Mouse (Mus musculus): ENCODE results near the gene 1700010B08Rik. TPM values are rescaled to one million over a fixed set of nuclear protein-coding genes. Genes with fewer than 3 reads are reported as not detected.

Gene 1700010B08Rik
- polyA plus RNA-seq, 1 experiment, result not detected

DNA sequence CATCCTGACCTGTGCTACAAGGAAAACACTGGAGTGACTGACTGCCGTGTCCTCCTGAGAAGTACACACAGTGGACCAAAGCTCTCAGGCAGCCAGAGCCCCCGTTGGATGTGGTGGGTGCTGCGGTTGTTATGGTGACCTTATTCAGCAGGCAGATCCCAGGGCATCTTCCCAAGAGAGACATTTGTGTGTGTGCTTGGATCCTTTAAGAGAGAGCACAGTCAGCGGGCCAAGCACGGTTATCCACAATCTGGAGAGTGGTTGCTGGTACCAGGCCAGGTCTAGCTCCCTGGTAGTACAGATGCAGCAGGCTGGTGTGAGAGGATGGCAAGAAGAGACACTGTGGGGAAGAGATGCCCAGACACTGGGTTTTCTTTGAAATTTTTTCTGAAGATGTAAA, 2.2 kb upstream of the 1700010B08Rik start:
- no peaks in the 10 kb centered on the region for H3K27me3 ChIP-seq (ENCODE audit: control insufficient read depth, insufficient read depth, low read length)
- no peak for DNase-seq (ENCODE audit: low read depth in 1 of 2, low spot score in 2 of 2)
- H3K27ac ChIP-seq (ENCODE audit: insufficient read depth, low read length), result no peak overlapping the region
- no peak overlapping the region for H3K4me3 ChIP-seq (ENCODE audit: extremely low read depth, insufficient read depth, insufficient read length)
- H3K4me1 ChIP-seq (ENCODE audit: control insufficient read depth, insufficient read depth, insufficient read length), result no peaks in the 10 kb centered on the region
- no peaks in the 10 kb centered on the region for H3K36me3 ChIP-seq (ENCODE audit: control insufficient read depth, insufficient read depth, low read length)
- TF ChIP-seq CTCF (IDR thresholded peaks at IDR 0.05; ENCODE audit: extremely low read depth, insufficient read depth, insufficient read length, insufficient replicate concordance), result no peak
- no peak for TF ChIP-seq POLR2A (IDR thresholded peaks at IDR 0.05; ENCODE audit: low read depth, low read length)
- WGBS, result 95% methylated on average over 5 of the region's 5 CpGs

DNA sequence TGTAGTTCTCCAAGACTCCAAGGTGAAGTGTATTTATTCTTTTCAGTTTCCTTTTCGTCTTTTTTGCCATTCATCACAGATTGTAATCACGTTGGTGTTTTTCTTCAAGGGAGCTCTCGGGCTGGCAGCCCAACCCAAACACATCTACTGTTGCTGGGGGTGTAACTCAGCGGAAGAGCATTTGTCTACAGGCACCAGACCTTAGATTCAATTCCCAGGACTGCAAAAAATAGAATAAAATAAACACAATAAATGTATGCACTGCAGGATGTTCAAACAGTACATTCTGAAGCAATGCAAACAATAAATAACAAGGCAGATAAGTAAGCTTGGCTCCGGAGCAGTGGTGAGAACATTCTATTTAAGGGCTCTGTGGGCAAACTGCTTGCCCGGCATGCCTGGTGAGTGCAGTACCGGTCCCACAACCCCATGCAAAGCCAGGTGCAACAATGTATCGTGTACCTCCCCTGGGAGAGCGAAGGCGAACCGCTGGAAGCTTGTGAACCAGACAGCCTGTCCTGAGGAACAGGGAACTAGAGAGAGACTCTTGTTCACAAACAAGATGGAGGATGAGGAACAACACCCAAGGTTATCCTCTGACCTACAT, 3.1 kb downstream of the 1700010B08Rik start:
- Histone ChIP-seq H3K27ac (ENCODE audit: insufficient read depth, low read length) (no peak overlapping the region), H3K27me3 (ENCODE audit: control insufficient read depth, insufficient read depth, low read length) (no peaks in the 10 kb centered on the region), H3K36me3 (ENCODE audit: control insufficient read depth, insufficient read depth, low read length) (no peaks in the 10 kb centered on the region), H3K4me3 (ENCODE audit: extremely low read depth, insufficient read depth, insufficient read length) (no peak overlapping the region), H3K4me1 (ENCODE audit: control insufficient read depth, insufficient read depth, insufficient read length) (no peaks in the 10 kb centered on the region)
- WGBS, result 56% methylated on average over 11 of the region's 11 CpGs
- peak in 1 of 2 experiments; percentile 29 for DNase-seq (ENCODE audit: low read depth in 1 of 2, low spot score in 2 of 2)
- no peak for TF ChIP-seq CTCF (IDR thresholded peaks at IDR 0.05; ENCODE audit: extremely low read depth, insufficient read depth, insufficient read length, insufficient replicate concordance)
- TF ChIP-seq POLR2A (IDR thresholded peaks at IDR 0.05; ENCODE audit: low read depth, low read length), result no peak

GRCm38 (mm10) chr2:173724382-173724781, 5.2 kb downstream of the 1700010B08Rik start:
- 79% methylated on average over 14 of the region's 14 CpGs for WGBS
- Histone ChIP-seq H3K27me3 (ENCODE audit: control insufficient read depth, insufficient read depth, low read length) (no peaks in the 10 kb centered on the region), H3K4me1 (ENCODE audit: control insufficient read depth, insufficient read depth, insufficient read length) (no peaks in the 10 kb centered on the region), H3K27ac (ENCODE audit: insufficient read depth, low read length) (no peak overlapping the region), H3K36me3 (ENCODE audit: control insufficient read depth, insufficient read depth, low read length) (no peaks in the 10 kb centered on the region), H3K4me3 (ENCODE audit: extremely low read depth, insufficient read depth, insufficient read length) (no peak overlapping the region)
- DNase-seq (ENCODE audit: low read depth in 1 of 2, low spot score in 2 of 2), result no peak
- TF ChIP-seq CTCF (IDR thresholded peaks at IDR 0.05; ENCODE audit: extremely low read depth, insufficient read depth, insufficient read length, insufficient replicate concordance), result no peak
- TF ChIP-seq POLR2A (IDR thresholded peaks at IDR 0.05; ENCODE audit: low read depth, low read length), result no peak

- no peak for DNase-seq (ENCODE audit: low read depth in 1 of 2, low spot score in 2 of 2)
- H3K27ac ChIP-seq (ENCODE audit: insufficient read depth, low read length), result no peak overlapping the region
- TF ChIP-seq POLR2A (IDR thresholded peaks at IDR 0.05; ENCODE audit: low read depth, low read length) (no peak), CTCF (IDR thresholded peaks at IDR 0.05; ENCODE audit: extremely low read depth, insufficient read depth, insufficient read length, insufficient replicate concordance) (no peak)
- H3K36me3 ChIP-seq (ENCODE audit: control insufficient read depth, insufficient read depth, low read length), result no peaks in the 10 kb centered on the region
- no peaks in the 10 kb centered on the region for H3K27me3 ChIP-seq (ENCODE audit: control insufficient read depth, insufficient read depth, low read length)
- no peak overlapping the region for H3K4me3 ChIP-seq (ENCODE audit: extremely low read depth, insufficient read depth, insufficient read length)
- H3K4me1 ChIP-seq (ENCODE audit: control insufficient read depth, insufficient read depth, insufficient read length), result no peaks in the 10 kb centered on the region
- 89% methylated on average over 15 of the region's 15 CpGs for WGBS
Measured at GRCm38 (mm10) chr2:173724940-173725807, 6.0 kb downstream of the 1700010B08Rik start.

DNA sequence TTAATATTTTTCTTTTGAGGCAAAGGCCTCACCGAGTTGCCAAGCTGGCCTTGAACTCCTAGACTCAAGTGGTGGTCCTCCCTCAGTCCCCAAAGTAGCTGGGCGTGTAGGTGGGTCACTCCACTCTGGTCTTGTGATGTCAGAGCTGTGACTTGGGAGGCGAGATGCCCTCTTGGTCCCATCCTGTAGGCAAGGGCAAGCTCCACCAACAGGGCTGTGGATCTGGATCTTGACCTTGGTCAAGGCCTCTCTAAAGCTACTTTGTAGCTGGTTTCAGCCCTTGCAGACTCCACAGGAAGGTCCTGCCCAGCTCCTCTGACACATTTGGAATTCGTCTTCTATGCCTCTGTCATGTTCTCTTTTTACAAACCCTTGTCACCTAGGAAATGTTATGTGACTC, 6.6 kb downstream of the 1700010B08Rik start:
- WGBS, result 86% methylated on average over 4 of the region's 4 CpGs
- Histone ChIP-seq H3K36me3 (ENCODE audit: control insufficient read depth, insufficient read depth, low read length) (no peaks in the 10 kb centered on the region), H3K4me1 (ENCODE audit: control insufficient read depth, insufficient read depth, insufficient read length) (no peaks in the 10 kb centered on the region), H3K4me3 (ENCODE audit: extremely low read depth, insufficient read depth, insufficient read length) (no peak overlapping the region), H3K27ac (ENCODE audit: insufficient read depth, low read length) (no peak overlapping the region), H3K27me3 (ENCODE audit: control insufficient read depth, insufficient read depth, low read length) (no peaks in the 10 kb centered on the region)
- TF ChIP-seq CTCF (IDR thresholded peaks at IDR 0.05; ENCODE audit: extremely low read depth, insufficient read depth, insufficient read length, insufficient replicate concordance), result no peak
- TF ChIP-seq POLR2A (IDR thresholded peaks at IDR 0.05; ENCODE audit: low read depth, low read length), result no peak
- no peak for DNase-seq (ENCODE audit: low read depth in 1 of 2, low spot score in 2 of 2)

DNA sequence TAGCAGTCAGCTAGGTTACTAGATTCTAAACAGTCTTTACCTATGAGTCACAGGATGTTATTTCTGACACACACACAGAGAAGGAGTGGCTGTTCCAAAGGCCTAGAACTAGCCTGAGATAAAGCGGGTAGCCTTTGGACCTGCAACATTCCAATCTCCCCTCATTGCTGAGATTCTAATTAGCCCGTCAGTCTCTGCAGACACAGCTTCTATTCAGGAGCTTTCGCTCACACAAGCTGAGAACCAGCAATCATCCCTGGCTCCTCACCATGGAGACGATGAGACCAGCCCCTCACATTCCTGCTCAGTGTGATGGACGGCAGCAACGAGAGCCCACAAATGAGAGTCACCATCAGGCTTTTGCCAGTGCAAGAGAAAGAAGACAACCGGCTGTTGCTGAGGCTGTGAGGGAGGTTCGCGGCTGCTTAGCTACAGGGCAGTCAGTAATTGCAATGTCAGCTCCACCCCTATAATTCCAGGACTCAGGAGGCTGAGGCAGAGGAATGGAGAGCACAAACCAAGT, 11.3 kb downstream of the 1700010B08Rik start:
- H3K4me1 ChIP-seq (ENCODE audit: control insufficient read depth, insufficient read depth, insufficient read length), result no peaks in the 10 kb centered on the region
- H3K27me3 ChIP-seq (ENCODE audit: control insufficient read depth, insufficient read depth, low read length), result no peaks in the 10 kb centered on the region
- no peaks in the 10 kb centered on the region for H3K36me3 ChIP-seq (ENCODE audit: control insufficient read depth, insufficient read depth, low read length)
- no peak overlapping the region for H3K27ac ChIP-seq (ENCODE audit: insufficient read depth, low read length)
- TF ChIP-seq POLR2A (IDR thresholded peaks at IDR 0.05; ENCODE audit: low read depth, low read length), result no peak
- TF ChIP-seq CTCF (IDR thresholded peaks at IDR 0.05; ENCODE audit: extremely low read depth, insufficient read depth, insufficient read length, insufficient replicate concordance), result no peak
- WGBS, result 68% methylated on average over 9 of the region's 9 CpGs
- DNase-seq (ENCODE audit: low read depth in 1 of 2, low spot score in 2 of 2), result no peak
- no peak overlapping the region for H3K4me3 ChIP-seq (ENCODE audit: extremely low read depth, insufficient read depth, insufficient read length)
